Mouse (Mus musculus) left cerebral cortex, postnatal 14 days (tissue): Measurements from ENCODE around the gene Pagr1b. TPM values are rescaled to one million over a fixed set of nuclear protein-coding genes. Genes with fewer than 3 reads are reported as not detected.
A peak's percentile ranks its signal among the peaks of the same experiment; 100 is the strongest.

Source experiments
- DNase-seq, 2 experiments: peaks; one replicate each; pipeline ENCODE4 v3.0.0; 2021 to 2022; ENCODE audit warnings: low spot score in 2 of 2, mixed read lengths in 1 of 2
- intact Hi-C: fragments of 180-260 bp; cut with DNase I; formaldehyde crosslinking; loops from one replicate; pipeline ENCODE4 v1.15.1; 2025
- total RNA-seq, 2 experiments: library from RNA; stranded (reverse); gene quantifications; 2 replicates each; pipeline ENCODE4 v1.2.3; 2021

The Pagr1b gene
- total RNA-seq, 2 experiments from 2014 or later: not detected

GRCm38 (mm10) chr7:127020901-127021562 is 4.7 kb upstream of the Pagr1b start, which contains the start of the genes Gm42742 and Prrt2:
Gene Gm42742 (minus strand): TSS chr7:127021097.
Gene Prrt2 (minus strand): TSS chr7:127021211.
- intact Hi-C loops: no loop called here
- peak; percentile 76 to 81 for DNase-seq

- DNase-seq: no peak
- intact Hi-C loops: no loop called here
Measured at GRCm38 (mm10) chr7:127020491-127020890, 4.2 kb upstream of the Pagr1b start.

GRCm38 (mm10) chr7:127020031-127020430 is 3.7 kb upstream of the Pagr1b start:
- DNase-seq: no peak
- intact Hi-C loops: no loop called here

GRCm38 (mm10) chr7:127019306-127019960 is 3.1 kb upstream of the Pagr1b start:
- DNase-seq: no peak
- intact Hi-C loops: loop anchor here (5.0 kb wide), 2 partner anchors 42 to 72 kb away; partner anchors contain the start of genes Asphd1, Cdipt and Cdiptos

- no peak for DNase-seq
- intact Hi-C loops: loop anchor here (5.0 kb wide), 2 partner anchors 41 to 71 kb away; partner anchors contain the start of genes Asphd1, Cdipt and Cdiptos
Measured at GRCm38 (mm10) chr7:127018416-127019305, 2.4 kb upstream of the Pagr1b start.

- intact Hi-C loops: loop anchor here (2.0 to 5.0 kb wide), 3 partner anchors 41 to 87 kb away; partner anchors contain the start of genes Asphd1, Cdipt and Cdiptos
- DNase-seq: no peak
Measured at GRCm38 (mm10) chr7:127017950-127018345, 1.7 kb upstream of the Pagr1b start.

- DNase-seq: peak; percentile 99
- intact Hi-C loops: loop anchor here (2.0 to 5.0 kb wide), 3 partner anchors 40 to 88 kb away; partner anchors contain the start of genes Asphd1, Cdipt and Cdiptos
Measured at GRCm38 (mm10) chr7:127016971-127017949, 976 bp upstream of the Pagr1b start, which contains the start of gene Pagr1a. Gene Pagr1a (minus strand): TSS chr7:127017352.

- DNase-seq: no peak
- intact Hi-C loops: loop anchor here (2.0 to 5.0 kb wide), 3 partner anchors 39 to 88 kb away; partner anchors contain the start of genes Asphd1, Cdipt and Cdiptos
Measured at GRCm38 (mm10) chr7:127016486-127016938, 228 bp upstream of the Pagr1b start.

GRCm38 (mm10) chr7:127016081-127016480 is 203 bp downstream of the Pagr1b start:
- intact Hi-C loops: loop anchor here (2.0 to 5.0 kb wide), 3 partner anchors 39 to 89 kb away; partner anchors contain the start of genes Asphd1, Cdipt and Cdiptos
- no peak for DNase-seq

GRCm38 (mm10) chr7:127014993-127015392 is 1.3 kb downstream of the Pagr1b start:
- intact Hi-C loops: loop anchor here (5.0 kb wide), 2 partner anchors 38 to 68 kb away; partner anchors contain the start of genes Asphd1, Cdipt and Cdiptos

GRCm38 (mm10) chr7:127014320-127014719 is 2.0 kb downstream of the Pagr1b start, which contains the start of gene Mvp:
Gene Mvp (minus strand): TSS chr7:127014621.
- DNase-seq: no peak

More at GRCm38 (mm10) chr7:127014993-127015392, 1.3 kb downstream of the Pagr1b start:
- no peak for DNase-seq

GRCm38 (mm10) chr7:127013385-127013784 is 2.9 kb downstream of the Pagr1b start:
- intact Hi-C loops: no loop called here
- DNase-seq: no peak

More at GRCm38 (mm10) chr7:127014320-127014719, 2.0 kb downstream of the Pagr1b start, which contains the start of gene Mvp:
- intact Hi-C loops: no loop called here

- no peak for DNase-seq
- intact Hi-C loops: no loop called here
Measured at GRCm38 (mm10) chr7:127012845-127013244, 3.4 kb downstream of the Pagr1b start.

- DNase-seq: no peak
- intact Hi-C loops: no loop called here
Measured at GRCm38 (mm10) chr7:127012374-127012773, 3.9 kb downstream of the Pagr1b start.

GRCm38 (mm10) chr7:127011717-127012116 is 4.6 kb downstream of the Pagr1b start:
- intact Hi-C loops: no loop called here
- no peak for DNase-seq

- intact Hi-C loops: no loop called here
- no peak for DNase-seq
Measured at GRCm38 (mm10) chr7:127011051-127011450, 5.2 kb downstream of the Pagr1b start.

GRCm38 (mm10) chr7:127009307-127010085 is 6.8 kb downstream of the Pagr1b start:
- intact Hi-C loops: no loop called here
- no peak for DNase-seq
